Mouse (Mus musculus): ENCODE data around the gene Clip3. TPM values are rescaled to one million over a fixed set of nuclear protein-coding genes. Genes with fewer than 3 reads are reported as not detected.
A peak's percentile ranks its signal among the peaks of the same experiment; 100 is the strongest.

The Clip3 gene
- polyA plus RNA-seq, 1 experiment from 2014 or later, result 41.4 TPM

GRCm38 (mm10) chr7:30278911-30279310 lies 12.6 kb upstream of the Clip3 start:
- ATAC-seq (replicated peaks; ENCODE audit: low FRiP score, low TSS enrichment, low read depth) (no peak), DNase-seq (ENCODE audit: low spot score) (no peak)
- Histone ChIP-seq H3K4me2 (ENCODE audit: low read length) (peak overlapping the region; percentile 94), H3K36me3 (ENCODE audit: control insufficient read depth, insufficient read depth, low read length) (no peaks in the 10 kb centered on the region), H3K27ac (ENCODE audit: low read depth) (no peak overlapping the region), H3K27me3 (replicated peaks; ENCODE audit: control insufficient read depth, insufficient read depth, low read length) (no peaks in the 10 kb centered on the region), H3K4me1 (replicated peaks; ENCODE audit: control insufficient read depth, insufficient read depth, low read length) (peaks cover 10% of the 10 kb centered on the region), H3K9ac (ENCODE audit: low read length) (no peak overlapping the region), H3K4me3 (ENCODE audit: low read depth, low read length) (no peak overlapping the region), H3K9me3 (ENCODE audit: control insufficient read depth, low read length) (no peaks in the 10 kb centered on the region)
- WGBS, result 65% methylated on average over 2 of the region's 2 CpGs

GRCm38 (mm10) chr7:30279536-30279935 lies 12.0 kb upstream of the Clip3 start:
- H3K4me3 ChIP-seq (ENCODE audit: low read depth, low read length), result peak overlapping the region; percentile 62
- no peaks in the 10 kb centered on the region for H3K36me3 ChIP-seq (ENCODE audit: control insufficient read depth, insufficient read depth, low read length)
- H3K27me3 ChIP-seq (replicated peaks; ENCODE audit: control insufficient read depth, insufficient read depth, low read length), result no peaks in the 10 kb centered on the region
- H3K4me1 ChIP-seq (replicated peaks; ENCODE audit: control insufficient read depth, insufficient read depth, low read length), result peaks cover 10% of the 10 kb centered on the region
- ATAC-seq (replicated peaks; ENCODE audit: low FRiP score, low TSS enrichment, low read depth), result no peak
- H3K9ac ChIP-seq (ENCODE audit: low read length), result peak overlapping the region; percentile 49
- H3K9me3 ChIP-seq (ENCODE audit: control insufficient read depth, low read length), result no peaks in the 10 kb centered on the region
- no peak for DNase-seq (ENCODE audit: low spot score)
- under 1% methylated on average over 6 of the region's 6 CpGs for WGBS
- peak overlapping the region; percentile 94 for H3K4me2 ChIP-seq (ENCODE audit: low read length)
- H3K27ac ChIP-seq (ENCODE audit: low read depth), result peak overlapping the region; percentile 99

GRCm38 (mm10) chr7:30279951-30280669 lies 11.4 kb upstream of the Clip3 start, which contains the start of the genes Thap8 and Wdr62:
Gene Thap8, plus strand, starts transcription at chr7:30280094.
Gene Wdr62, minus strand, starts transcription at chr7:30280419.
- Histone ChIP-seq H3K4me1 (replicated peaks; ENCODE audit: control insufficient read depth, insufficient read depth, low read length) (peaks cover 10% of the 10 kb centered on the region), H3K4me3 (ENCODE audit: low read depth, low read length) (peak within 1 kb of the TSS; percentile 62), H3K9me3 (ENCODE audit: control insufficient read depth, low read length) (no peaks in the 10 kb centered on the region), H3K36me3 (ENCODE audit: control insufficient read depth, insufficient read depth, low read length) (no peaks in the 10 kb centered on the region), H3K4me2 (ENCODE audit: low read length) (peak within 1 kb of the TSS; percentile 94), H3K27ac (ENCODE audit: low read depth) (peak within 1 kb of the TSS; percentile 99), H3K9ac (ENCODE audit: low read length) (peak within 1 kb of the TSS; percentile 49), H3K27me3 (replicated peaks; ENCODE audit: control insufficient read depth, insufficient read depth, low read length) (no peaks in the 10 kb centered on the region)
- no peak for DNase-seq (ENCODE audit: low spot score)
- under 1% methylated on average over 49 of the region's 49 CpGs for WGBS
- ATAC-seq (replicated peaks; ENCODE audit: low FRiP score, low TSS enrichment, low read depth), result peak; percentile 97

GRCm38 (mm10) chr7:30280670-30281138 lies 10.8 kb upstream of the Clip3 start:
- Histone ChIP-seq H3K4me1 (replicated peaks; ENCODE audit: control insufficient read depth, insufficient read depth, low read length) (peaks cover 10% of the 10 kb centered on the region), H3K9ac (ENCODE audit: low read length) (peak overlapping the region; percentile 49), H3K9me3 (ENCODE audit: control insufficient read depth, low read length) (no peaks in the 10 kb centered on the region), H3K36me3 (ENCODE audit: control insufficient read depth, insufficient read depth, low read length) (no peaks in the 10 kb centered on the region), H3K4me3 (ENCODE audit: low read depth, low read length) (peak overlapping the region; percentile 62), H3K4me2 (ENCODE audit: low read length) (peak overlapping the region; percentile 94), H3K27me3 (replicated peaks; ENCODE audit: control insufficient read depth, insufficient read depth, low read length) (no peaks in the 10 kb centered on the region), H3K27ac (ENCODE audit: low read depth) (peak overlapping the region; percentile 99)
- peak; percentile 89 for ATAC-seq (replicated peaks; ENCODE audit: low FRiP score, low TSS enrichment, low read depth)
- peak; percentile 93 for DNase-seq (ENCODE audit: low spot score)
- under 1% methylated on average over 20 of the region's 20 CpGs for WGBS

GRCm38 (mm10) chr7:30281522-30281921 lies 10.0 kb upstream of the Clip3 start:
- 71% methylated on average over 4 of the region's 4 CpGs for WGBS

GRCm38 (mm10) chr7:30282740-30283139 lies 8.8 kb upstream of the Clip3 start:
- ATAC-seq (replicated peaks; ENCODE audit: low FRiP score, low TSS enrichment, low read depth) (no peak), DNase-seq (ENCODE audit: low spot score) (no peak)

More at GRCm38 (mm10) chr7:30281522-30281921, 10.0 kb upstream of the Clip3 start:
- no peak for DNase-seq (ENCODE audit: low spot score)
- Histone ChIP-seq H3K36me3 (ENCODE audit: control insufficient read depth, insufficient read depth, low read length) (no peaks in the 10 kb centered on the region), H3K4me1 (replicated peaks; ENCODE audit: control insufficient read depth, insufficient read depth, low read length) (peaks cover 10% of the 10 kb centered on the region), H3K27me3 (replicated peaks; ENCODE audit: control insufficient read depth, insufficient read depth, low read length) (no peaks in the 10 kb centered on the region), H3K27ac (ENCODE audit: low read depth) (peak overlapping the region; percentile 99; the same call in 1 of the 2 replicates), H3K9ac (ENCODE audit: low read length) (no peak overlapping the region), H3K4me2 (ENCODE audit: low read length) (peak overlapping the region; percentile 94), H3K4me3 (ENCODE audit: low read depth, low read length) (no peak overlapping the region), H3K9me3 (ENCODE audit: control insufficient read depth, low read length) (no peaks in the 10 kb centered on the region)
- ATAC-seq (replicated peaks; ENCODE audit: low FRiP score, low TSS enrichment, low read depth), result no peak

GRCm38 (mm10) chr7:30286701-30287410 lies 4.7 kb upstream of the Clip3 start:
- ATAC-seq (replicated peaks; ENCODE audit: low FRiP score, low TSS enrichment, low read depth), result no peak
- no peak overlapping the region for H3K27ac ChIP-seq (ENCODE audit: low read depth)
- 74% methylated on average over 8 of the region's 8 CpGs for WGBS

More at GRCm38 (mm10) chr7:30282740-30283139, 8.8 kb upstream of the Clip3 start:
- H3K27ac ChIP-seq (ENCODE audit: low read depth), result no peak overlapping the region
- peaks cover 10% of the 10 kb centered on the region for H3K4me1 ChIP-seq (replicated peaks; ENCODE audit: control insufficient read depth, insufficient read depth, low read length)
- no peaks in the 10 kb centered on the region for H3K27me3 ChIP-seq (replicated peaks; ENCODE audit: control insufficient read depth, insufficient read depth, low read length)
- H3K9ac ChIP-seq (ENCODE audit: low read length), result no peak overlapping the region
- H3K9me3 ChIP-seq (ENCODE audit: control insufficient read depth, low read length), result no peaks in the 10 kb centered on the region
- WGBS, result 78% methylated on average over 7 of the region's 7 CpGs
- H3K36me3 ChIP-seq (ENCODE audit: control insufficient read depth, insufficient read depth, low read length), result no peaks in the 10 kb centered on the region
- no peak overlapping the region for H3K4me2 ChIP-seq (ENCODE audit: low read length)
- no peak overlapping the region for H3K4me3 ChIP-seq (ENCODE audit: low read depth, low read length)

GRCm38 (mm10) chr7:30288046-30288445 lies 3.5 kb upstream of the Clip3 start:
- ATAC-seq (replicated peaks; ENCODE audit: low FRiP score, low TSS enrichment, low read depth) (no peak), DNase-seq (ENCODE audit: low spot score) (no peak)
- H3K4me2 ChIP-seq (ENCODE audit: low read length), result no peak overlapping the region
- no peaks in the 10 kb centered on the region for H3K9me3 ChIP-seq (ENCODE audit: control insufficient read depth, low read length)
- no peak overlapping the region for H3K27ac ChIP-seq (ENCODE audit: low read depth)
- H3K9ac ChIP-seq (ENCODE audit: low read length), result no peak overlapping the region
- peaks cover 6% of the 10 kb centered on the region for H3K4me1 ChIP-seq (replicated peaks; ENCODE audit: control insufficient read depth, insufficient read depth, low read length)
- 62% methylated on average over 6 of the region's 6 CpGs for WGBS
- H3K27me3 ChIP-seq (replicated peaks; ENCODE audit: control insufficient read depth, insufficient read depth, low read length), result no peaks in the 10 kb centered on the region
- no peak overlapping the region for H3K4me3 ChIP-seq (ENCODE audit: low read depth, low read length)
- no peaks in the 10 kb centered on the region for H3K36me3 ChIP-seq (ENCODE audit: control insufficient read depth, insufficient read depth, low read length)

More at GRCm38 (mm10) chr7:30286701-30287410, 4.7 kb upstream of the Clip3 start:
- no peak overlapping the region for H3K4me2 ChIP-seq (ENCODE audit: low read length)
- DNase-seq (ENCODE audit: low spot score), result no peak
- no peak overlapping the region for H3K4me3 ChIP-seq (ENCODE audit: low read depth, low read length)
- no peaks in the 10 kb centered on the region for H3K9me3 ChIP-seq (ENCODE audit: control insufficient read depth, low read length)
- no peaks in the 10 kb centered on the region for H3K27me3 ChIP-seq (replicated peaks; ENCODE audit: control insufficient read depth, insufficient read depth, low read length)
- H3K4me1 ChIP-seq (replicated peaks; ENCODE audit: control insufficient read depth, insufficient read depth, low read length), result peaks cover 6% of the 10 kb centered on the region
- no peak overlapping the region for H3K9ac ChIP-seq (ENCODE audit: low read length)
- H3K36me3 ChIP-seq (ENCODE audit: control insufficient read depth, insufficient read depth, low read length), result no peaks in the 10 kb centered on the region

Data from intestine, embryonic 14.5 days (tissue).